Mouse (Mus musculus) heart, embryonic 14.5 days (tissue): Measurements from ENCODE around the gene Rce1. TPM values are rescaled to one million over a fixed set of nuclear protein-coding genes. Genes with fewer than 3 reads are reported as not detected.
A peak's percentile ranks its signal among the peaks of the same experiment; 100 is the strongest.

Experiments
- ATAC-seq: fragments of 200-750 bp; cut with Nextera tagmentation; 2 replicates; pipeline ENCODE4 v1.8.0; 2017; ENCODE audit warnings: low read depth, moderate TSS enrichment; ENCODE audit not compliant: insufficient number of reproducible peaks, insufficient read depth, low FRiP score
- H3K27ac ChIP-seq, 2 experiments: fragments of 200-500 bp in 1 of 2; fragments of 300-500 bp in 1 of 2; sonication (generic) in 1 of 2; replicated peaks in 1 of 2; 2 replicates each; pipeline ENCODE4 v1.5.1; 2012 to 2014; ENCODE audit warnings: low read depth in 2 of 2, low read length in 2 of 2, control low read depth in 1 of 2, mild to moderate bottlenecking in 1 of 2, mixed read lengths in 1 of 2; ENCODE audit not compliant: control insufficient read depth in 1 of 2, insufficient read depth in 1 of 2
- H3K27me3 ChIP-seq: fragments of 300-500 bp; sonication (generic); 2 replicates; pipeline ENCODE4 v1.6.1; 2014; ENCODE audit warnings: mild to moderate bottlenecking, low read length, control low read depth; ENCODE audit not compliant: control insufficient read depth, insufficient read depth
- H3K36me3 ChIP-seq: fragments of 300-500 bp; sonication (generic); 2 replicates; pipeline ENCODE4 v1.6.1; 2014; ENCODE audit warnings: mild to moderate bottlenecking, control low read depth, low read length, mixed read lengths; ENCODE audit not compliant: control insufficient read depth, insufficient read depth
- H3K4me1 ChIP-seq, 2 experiments: fragments of 200-500 bp in 1 of 2; fragments of 300-500 bp in 1 of 2; sonication (generic) in 1 of 2; 2 replicates each; pipeline ENCODE4 v1.6.1; 2012 to 2014; ENCODE audit warnings: low read length in 2 of 2, control low read depth in 1 of 2, mixed read lengths in 1 of 2; ENCODE audit not compliant: control insufficient read depth in 2 of 2, insufficient read depth in 2 of 2
- H3K4me2 ChIP-seq: fragments of 300-500 bp; sonication (generic); 2 replicates; pipeline ENCODE4 v1.6.1; 2014; ENCODE audit warnings: mild to moderate bottlenecking, low read length
- H3K4me3 ChIP-seq, 2 experiments: fragments of 200-500 bp in 1 of 2; fragments of 300-500 bp in 1 of 2; sonication (generic) in 1 of 2; 2 replicates each; pipeline ENCODE4 v1.5.1; 2012 to 2014; ENCODE audit warnings: low read length in 2 of 2, mild to moderate bottlenecking in 2 of 2, control low read depth in 1 of 2, low read depth in 1 of 2, moderate library complexity in 1 of 2; ENCODE audit not compliant: control insufficient read depth in 1 of 2, insufficient read depth in 1 of 2
- H3K9ac ChIP-seq: fragments of 300-500 bp; sonication (generic); 2 replicates; pipeline ENCODE4 v1.6.1; 2014; ENCODE audit warnings: mild to moderate bottlenecking, low read length
- H3K9me3 ChIP-seq: fragments of 300-500 bp; sonication (generic); 2 replicates; pipeline ENCODE4 v1.6.1; 2016; ENCODE audit warnings: low read length, control low read depth; ENCODE audit not compliant: control insufficient read depth
- WGBS: fragments of 180-500 bp; shearing (Covaris S2); extraction: QIAGEN DNeasy Blood & Tissue Kit; methylation state at CpG from one replicate; pipeline ENCODE4 v1.1.7; 2014; 5-methylcytosine and 5-hydroxymethylcytosine counted together
- polyA plus RNA-seq: library from polyadenylated mRNA; unstranded; fragments of >200 nt; fragmentation: Nextera tagmentation; extraction: Ambion mirVana; gene quantifications from 2 replicates; pipeline ENCODE4 v1.2.1, GENCODE M21; 2014

Gene Rce1
- polyA plus RNA-seq, 1 experiment from 2014 or later = 38.5 TPM

- no peaks in the 10 kb centered on the region for H3K9me3 ChIP-seq
- H3K27me3 ChIP-seq = no peaks in the 10 kb centered on the region
- H3K27ac ChIP-seq = no peak overlapping the region
- no peak for ATAC-seq
- peaks cover 23% of the 10 kb centered on the region for H3K36me3 ChIP-seq
- WGBS = 92% methylated on average over 19 of the region's 19 CpGs
- H3K4me2 ChIP-seq = no peak overlapping the region
- no peak overlapping the region for H3K9ac ChIP-seq
- H3K4me1 ChIP-seq = peaks cover 8 to 10% of the 10 kb centered on the region in 2 experiments; a peak in 3 of 4 replicates
- no peak overlapping the region for H3K4me3 ChIP-seq
Measured at GRCm38 (mm10) chr19:4612181-4612961, 13.1 kb downstream of the Rce1 start.

- Histone ChIP-seq H3K4me1 (peaks cover 6 to 7% of the 10 kb centered on the region in 2 experiments; a peak in 3 of 4 replicates), H3K36me3 (peaks cover 23% of the 10 kb centered on the region), H3K4me2 (no peak overlapping the region), H3K4me3 (no peak overlapping the region), H3K9me3 (no peaks in the 10 kb centered on the region), H3K27me3 (no peaks in the 10 kb centered on the region), H3K27ac (no peak overlapping the region), H3K9ac (no peak overlapping the region)
- 58% methylated on average over 4 of the region's 4 CpGs for WGBS
- ATAC-seq = no peak
Measured at GRCm38 (mm10) chr19:4610109-4610508, 15.3 kb downstream of the Rce1 start.

GRCm38 (mm10) chr19:4608511-4608910, 16.9 kb downstream of the Rce1 start:
- H3K27me3 ChIP-seq = no peaks in the 10 kb centered on the region
- peaks cover 19% of the 10 kb centered on the region for H3K36me3 ChIP-seq
- H3K4me2 ChIP-seq = no peak overlapping the region
- no peak overlapping the region for H3K4me3 ChIP-seq
- 78% methylated on average over 4 of the region's 4 CpGs for WGBS
- no peaks in the 10 kb centered on the region for H3K9me3 ChIP-seq
- ATAC-seq = no peak
- no peak overlapping the region for H3K9ac ChIP-seq
- H3K4me1 ChIP-seq = peaks cover 8 to 9% of the 10 kb centered on the region in 2 experiments; a peak in 2 of 4 replicates
- H3K27ac ChIP-seq = no peak overlapping the region

GRCm38 (mm10) chr19:4607406-4607805, 18.0 kb downstream of the Rce1 start:
- Histone ChIP-seq H3K4me2 (no peak overlapping the region), H3K9ac (no peak overlapping the region), H3K9me3 (no peaks in the 10 kb centered on the region), H3K4me3 (no peak overlapping the region), H3K27me3 (no peaks in the 10 kb centered on the region), H3K27ac (no peak overlapping the region), H3K4me1 (peaks cover 8 to 9% of the 10 kb centered on the region in 2 experiments; a peak in 2 of 4 replicates), H3K36me3 (peaks cover 8% of the 10 kb centered on the region)
- 91% methylated on average over 12 of the region's 12 CpGs for WGBS
- ATAC-seq = no peak

- no peak overlapping the region for H3K4me2 ChIP-seq
- no peak for ATAC-seq
- H3K27me3 ChIP-seq = no peaks in the 10 kb centered on the region
- no peak overlapping the region for H3K27ac ChIP-seq
- no peak overlapping the region for H3K4me3 ChIP-seq
- no peaks in the 10 kb centered on the region for H3K9me3 ChIP-seq
- H3K9ac ChIP-seq = no peak overlapping the region
- WGBS = 89% methylated on average over 4 of the region's 4 CpGs
- no peaks in the 10 kb centered on the region for H3K36me3 ChIP-seq
- H3K4me1 ChIP-seq = peaks cover 8 to 9% of the 10 kb centered on the region in 2 experiments; a peak in 2 of 4 replicates
Measured at GRCm38 (mm10) chr19:4605654-4606053, 19.8 kb downstream of the Rce1 start.

GRCm38 (mm10) chr19:4603801-4604723, 21.4 kb downstream of the Rce1 start:
- H3K9me3 ChIP-seq = no peaks in the 10 kb centered on the region
- no peak overlapping the region for H3K27ac ChIP-seq
- H3K4me3 ChIP-seq = no peak overlapping the region
- 34% methylated on average over 24 of the region's 24 CpGs for WGBS
- H3K36me3 ChIP-seq = no peaks in the 10 kb centered on the region
- ATAC-seq = peak; percentile 59
- peak overlapping the region; percentile 33; the same call in 1 of the 2 replicates for H3K4me2 ChIP-seq
- peaks cover 5 to 9% of the 10 kb centered on the region in 2 experiments; a peak in 2 of 4 replicates for H3K4me1 ChIP-seq
- no peaks in the 10 kb centered on the region for H3K27me3 ChIP-seq
- peak overlapping the region; percentile 28; the same call in 1 of the 2 replicates for H3K9ac ChIP-seq

GRCm38 (mm10) chr19:4602459-4602858, 23.0 kb downstream of the Rce1 start:
- no peak for ATAC-seq
- no peak overlapping the region for H3K4me3 ChIP-seq
- no peaks in the 10 kb centered on the region for H3K27me3 ChIP-seq
- H3K9ac ChIP-seq = no peak overlapping the region
- H3K36me3 ChIP-seq = no peaks in the 10 kb centered on the region
- WGBS = 76% methylated on average over 20 of the region's 20 CpGs
- peaks cover 5 to 9% of the 10 kb centered on the region in 2 experiments; a peak in 2 of 4 replicates for H3K4me1 ChIP-seq
- no peaks in the 10 kb centered on the region for H3K9me3 ChIP-seq
- no peak overlapping the region for H3K27ac ChIP-seq
- H3K4me2 ChIP-seq = no peak overlapping the region
